Mouse (Mus musculus): ENCODE data around the gene Helt. TPM values are rescaled to one million over a fixed set of nuclear protein-coding genes. Genes with fewer than 3 reads are reported as not detected.

Gene Helt
- polyA plus RNA-seq, 1 experiment, result not detected

DNA sequence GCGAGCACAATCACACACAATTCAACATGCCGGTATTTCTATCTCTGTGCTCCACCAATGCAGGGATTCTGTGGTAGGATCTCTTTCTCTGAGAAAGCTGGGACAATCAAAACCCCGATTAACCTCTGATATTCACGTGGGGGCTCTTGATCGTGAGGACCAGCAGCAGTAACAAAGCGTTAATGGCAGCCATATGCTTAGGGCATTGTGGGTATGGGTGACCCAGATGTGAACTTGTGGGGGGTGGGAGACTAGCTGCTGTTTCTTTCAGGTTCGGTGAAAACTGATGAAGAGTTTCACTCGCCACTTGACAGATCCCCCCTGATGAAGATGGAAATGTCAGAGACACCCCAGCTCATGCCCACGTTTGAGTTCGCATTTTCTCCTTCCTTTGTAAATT is 42.9 kb downstream of the Helt start:
- DNase-seq, result no peak
- Histone ChIP-seq H3K4me1 (ENCODE audit: control insufficient read depth, insufficient read depth, low read length) (no peaks in the 10 kb centered on the region; the same call in 1 of the 2 replicates), H3K4me3 (replicated peaks; ENCODE audit: extremely low read depth, low read depth, low read length) (no peak overlapping the region)
- TF ChIP-seq POLR2A (IDR thresholded peaks at IDR 0.05; ENCODE audit: borderline replicate concordance, extremely low read depth, low read depth, low read length) (no peak), CTCF (IDR thresholded peaks at IDR 0.05; ENCODE audit: insufficient read depth, low read length) (no peak)
- WGBS, result 42% methylated on average over 10 of the region's 10 CpGs

DNA sequence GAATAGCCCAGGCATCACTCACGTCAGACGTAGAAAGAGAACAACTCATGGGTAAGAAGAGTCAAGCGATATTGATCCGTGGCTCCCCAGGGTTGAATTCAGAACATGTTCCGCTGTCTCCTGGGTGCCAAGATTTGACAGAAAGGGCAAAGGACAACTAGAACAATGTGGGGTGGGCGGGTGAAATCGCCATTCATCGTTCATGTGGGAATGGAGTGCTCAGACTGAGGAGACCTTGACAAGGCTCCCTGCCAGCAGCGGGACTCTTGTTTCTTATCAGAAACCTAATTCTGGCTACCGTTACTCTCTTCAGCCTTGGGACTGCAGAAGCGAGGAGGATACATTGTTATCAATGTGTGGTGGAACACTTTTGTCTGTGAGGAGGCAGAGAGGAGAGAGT is 48.1 kb downstream of the Helt start:
- Histone ChIP-seq H3K4me3 (replicated peaks; ENCODE audit: extremely low read depth, low read depth, low read length) (no peak overlapping the region), H3K4me1 (ENCODE audit: control insufficient read depth, insufficient read depth, low read length) (no peaks in the 10 kb centered on the region)
- WGBS, result 55% methylated on average over 11 of the region's 11 CpGs
- TF ChIP-seq CTCF (IDR thresholded peaks at IDR 0.05; ENCODE audit: insufficient read depth, low read length), result no peak
- TF ChIP-seq POLR2A (IDR thresholded peaks at IDR 0.05; ENCODE audit: borderline replicate concordance, extremely low read depth, low read depth, low read length), result no peak
- DNase-seq, result no peak

DNA sequence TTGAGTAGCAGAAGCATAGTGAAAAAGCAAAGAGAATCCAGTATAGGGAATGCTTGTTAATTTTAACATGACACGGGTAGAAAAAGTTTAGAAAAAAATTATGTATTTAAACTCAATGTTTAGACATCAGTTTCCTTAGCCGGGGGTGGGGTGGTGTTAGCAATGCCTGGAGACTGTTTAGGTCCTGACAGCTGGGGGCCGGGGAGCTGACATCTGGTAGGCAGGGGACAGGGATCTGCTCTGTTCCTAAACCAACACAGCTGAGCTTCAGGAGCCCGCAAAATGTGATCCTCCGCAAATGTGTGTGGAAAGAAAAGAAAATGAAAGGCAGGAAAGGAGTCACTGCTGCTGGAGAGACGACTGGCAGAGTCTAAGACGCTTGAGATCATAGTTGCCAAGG is 51.5 kb downstream of the Helt start:
- TF ChIP-seq CTCF (IDR thresholded peaks at IDR 0.05; ENCODE audit: insufficient read depth, low read length), result no peak
- no peak for TF ChIP-seq POLR2A (IDR thresholded peaks at IDR 0.05; ENCODE audit: borderline replicate concordance, extremely low read depth, low read depth, low read length)
- no peak for DNase-seq
- Histone ChIP-seq H3K4me3 (replicated peaks; ENCODE audit: extremely low read depth, low read depth, low read length) (no peak overlapping the region), H3K4me1 (ENCODE audit: control insufficient read depth, insufficient read depth, low read length) (no peaks in the 10 kb centered on the region)
- WGBS, result 57% methylated on average over 7 of the region's 7 CpGs

Other genes with a start within 250 kb of the Helt start
- 3.9 and 6.7 TPM in 2 replicates for gene Cfap97, start 142.9 kb downstream of the Helt start, polyA plus RNA-seq (2012; rRNA removed)
- gene Snx25, start 142.5 kb downstream of the Helt start, polyA plus RNA-seq (2012; rRNA removed), result 17.5 and 23.7 TPM in 2 replicates
- gene Slc25a4, start 83.4 kb downstream of the Helt start, polyA plus RNA-seq (2012; rRNA removed), result 293 and 360 TPM in 2 replicates
- gene Acsl1, start 176.4 kb upstream of the Helt start, polyA plus RNA-seq (2012; rRNA removed), result 31.1 and 39.1 TPM in 2 replicates